Mouse (Mus musculus) lung, postnatal 0 days (tissue): ENCODE measurements around the gene Sox5.

Experiments used
- CTCF ChIP-seq: IDR thresholded peaks from 2 replicates; pipeline ENCODE4 v1.5.1; 2016; ENCODE audit warnings: antibody characterized with exemption, mild to moderate bottlenecking
- EP300 ChIP-seq: IDR thresholded peaks from 2 replicates; pipeline ENCODE4 v1.6.1; 2016; ENCODE audit warnings: antibody characterized with exemption, mild to moderate bottlenecking, control low read depth

DNA sequence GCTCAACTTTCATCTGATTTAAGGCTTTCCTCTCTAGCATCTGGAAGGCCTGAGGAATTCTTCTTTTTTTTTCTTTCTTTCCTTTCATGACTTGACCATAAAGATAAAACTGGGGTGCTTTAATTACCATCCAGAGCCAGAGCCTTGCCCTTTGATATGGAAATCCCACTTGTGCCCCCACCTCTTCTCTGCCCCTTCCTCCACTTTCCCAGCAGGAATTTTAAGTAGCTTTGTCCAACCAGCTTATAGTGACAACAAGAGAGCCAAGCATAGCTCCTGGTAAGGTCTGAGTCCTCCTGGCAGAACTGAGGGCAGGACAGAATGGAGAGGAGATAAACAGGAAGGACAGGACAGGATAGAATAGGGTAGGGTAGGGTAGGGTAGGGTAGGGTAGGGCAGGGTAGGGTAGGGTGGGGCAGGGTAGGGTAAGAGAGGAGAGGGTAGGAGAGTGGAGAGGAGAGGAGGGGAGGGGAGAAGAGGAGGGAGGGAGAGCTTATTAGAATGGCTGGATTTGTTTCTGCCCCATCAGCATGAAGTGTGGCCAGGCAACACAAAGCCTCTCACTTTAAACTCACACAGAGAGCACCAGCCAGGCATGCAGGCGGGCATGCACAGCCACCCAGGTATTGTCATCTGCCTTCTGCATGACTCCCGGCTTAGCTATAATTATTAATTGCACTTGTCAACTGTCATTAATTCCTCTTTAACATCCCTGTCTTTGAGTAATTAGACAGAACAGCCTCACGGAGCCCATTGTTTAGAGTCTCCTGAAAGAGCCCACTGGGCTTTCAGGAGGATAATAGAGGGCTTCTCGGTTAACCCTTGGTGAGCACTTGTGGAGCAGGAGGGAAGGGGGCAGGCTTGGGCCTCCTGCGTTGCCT, 300.9 kb downstream of the Sox5 start:
- TF ChIP-seq CTCF (no peak), EP300 (no peak)
